Mouse (Mus musculus) heart, postnatal 10 days (tissue): ENCODE measurements around the gene Barhl1. TPM values are rescaled to one million over a fixed set of nuclear protein-coding genes. Genes with fewer than 3 reads are reported as not detected.

Experiments
- DNase-seq, 2 experiments: peaks; one replicate each; pipeline ENCODE4 v3.0.0; 2021
- intact Hi-C: fragments of 180-260 bp; cut with DNase I; formaldehyde crosslinking; loops from one replicate; pipeline ENCODE4 v1.15.1; 2025
- total RNA-seq, 2 experiments: library from RNA; stranded (reverse); gene quantifications; 2 replicates each; pipeline ENCODE4 v1.2.3; 2021

Gene Barhl1
- total RNA-seq, 2 experiments from 2014 or later = not detected

GRCm38 (mm10) chr2:28912039-28912700, 4.3 kb downstream of the Barhl1 start:
- peak in 1 of 2 experiments; percentile 7 for DNase-seq
- intact Hi-C loops = no loop called here

GRCm38 (mm10) chr2:28911331-28912038, 5.0 kb downstream of the Barhl1 start:
- intact Hi-C loops = no loop called here
- peak in 1 of 2 experiments; percentile 9 for DNase-seq

GRCm38 (mm10) chr2:28910877-28911276, 5.6 kb downstream of the Barhl1 start:
- no peak for DNase-seq
- intact Hi-C loops = no loop called here

DNA sequence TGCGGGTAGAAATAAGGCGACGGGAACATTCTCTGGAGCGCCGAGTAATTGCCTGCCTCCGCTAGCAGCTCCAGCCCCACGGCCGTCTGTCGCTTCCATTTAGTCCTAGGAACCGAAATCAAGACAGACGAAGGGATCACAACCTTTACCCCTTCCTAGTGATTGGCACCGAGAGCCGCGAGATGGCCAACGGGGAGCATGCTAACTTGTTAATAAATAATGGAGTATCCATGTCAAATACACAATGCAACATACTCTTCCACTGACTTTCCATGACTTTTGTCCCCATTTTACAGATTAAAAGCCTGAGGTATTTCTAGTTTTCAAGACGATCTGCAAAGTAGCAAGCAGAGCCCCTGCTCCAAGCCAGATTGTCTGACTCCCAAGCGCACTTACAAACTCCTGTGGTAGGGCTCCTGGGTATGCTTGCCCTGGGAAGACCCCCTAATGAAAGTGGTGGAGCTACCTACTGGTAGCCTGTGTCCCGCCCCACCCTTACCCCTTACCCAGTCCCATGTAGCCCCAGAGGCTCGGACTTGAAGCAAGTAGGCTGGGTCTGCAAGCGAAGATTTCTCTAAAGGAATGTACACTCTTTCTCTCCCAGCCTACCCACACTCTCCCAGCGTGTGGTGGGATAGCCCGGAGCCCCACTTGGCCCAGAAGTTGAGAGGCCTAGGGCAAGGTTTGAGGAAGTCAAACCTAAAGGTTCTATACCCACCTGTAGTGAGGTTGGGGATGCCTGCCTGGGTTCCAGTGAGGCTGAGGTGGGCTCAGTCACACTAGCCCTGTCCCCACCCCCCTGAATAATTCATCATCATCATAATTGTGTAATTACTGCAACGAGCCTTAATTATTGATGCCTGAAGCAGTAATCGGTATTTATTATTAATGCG, 6.4 kb downstream of the Barhl1 start:
- intact Hi-C loops = no loop called here
- no peak for DNase-seq

DNA sequence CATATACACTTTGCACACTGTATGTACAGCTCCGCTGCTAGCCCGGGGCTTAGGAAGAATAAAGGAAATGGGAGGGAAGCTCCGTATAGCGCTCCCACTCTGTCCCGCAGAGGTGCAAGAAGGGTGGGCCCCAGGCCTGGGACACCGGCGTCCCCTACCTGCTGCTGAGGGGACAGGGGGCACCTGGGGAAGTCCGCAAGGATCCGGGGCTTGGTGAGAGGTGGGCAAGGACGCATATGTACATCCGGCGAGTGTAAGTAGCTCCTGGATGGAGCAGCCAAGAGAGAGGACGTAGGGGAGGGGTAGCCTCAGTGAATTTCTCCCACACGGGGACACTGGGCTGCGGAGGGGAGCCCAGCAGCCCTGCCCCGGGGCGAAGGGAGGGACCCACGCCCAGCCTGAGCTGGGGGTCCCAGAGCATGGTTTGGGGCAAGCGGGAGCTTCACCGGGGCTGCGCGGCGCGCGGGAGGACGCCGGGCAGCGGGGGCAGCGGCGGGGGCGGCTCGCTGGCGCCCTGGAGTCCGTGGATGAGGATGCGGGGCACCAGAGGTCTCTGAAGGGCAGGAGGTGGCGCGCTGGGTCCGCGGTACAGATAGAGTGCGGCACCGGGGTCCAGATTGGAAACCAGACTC, 7.2 kb downstream of the Barhl1 start:
- intact Hi-C loops = no loop called here
- no peak for DNase-seq

- DNase-seq = peak in 1 of 2 experiments; percentile 29
- intact Hi-C loops = no loop called here
Measured at GRCm38 (mm10) chr2:28908389-28909153, 7.9 kb downstream of the Barhl1 start.

DNA sequence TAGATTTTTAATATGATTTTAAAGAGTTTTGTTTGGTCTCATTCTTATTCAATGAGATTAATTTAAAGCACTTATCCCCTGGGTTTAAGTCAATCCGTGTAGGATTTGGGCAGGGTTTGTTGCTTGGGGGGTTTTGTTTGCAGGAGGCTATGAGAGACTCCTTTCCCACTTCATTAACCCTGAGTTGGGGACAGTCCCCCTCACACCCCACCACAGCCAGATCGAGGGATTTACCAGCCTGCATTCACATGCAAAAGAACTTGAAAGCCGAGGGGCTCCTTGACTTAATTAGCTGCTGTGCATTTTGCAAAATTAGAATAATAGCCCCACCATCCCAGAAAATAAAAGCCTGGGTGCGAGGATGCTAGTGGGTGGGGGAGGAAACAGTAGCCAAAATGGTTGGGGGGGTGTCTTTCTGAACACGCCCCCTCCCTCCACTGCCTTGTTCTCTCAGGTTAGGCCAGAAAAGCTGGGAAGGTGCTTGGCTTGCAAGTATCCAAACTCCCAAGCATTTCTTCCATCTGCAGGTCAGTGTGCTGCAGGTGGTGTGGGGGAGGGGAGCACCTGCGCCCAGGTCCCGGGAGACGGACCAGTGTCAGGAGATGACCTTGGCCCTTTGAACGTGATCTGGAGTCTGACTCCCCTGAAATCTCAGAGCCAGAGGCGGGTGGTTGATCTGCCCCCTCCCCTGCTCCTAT, 8.6 kb downstream of the Barhl1 start:
- intact Hi-C loops = no loop called here
- DNase-seq = no peak

- intact Hi-C loops = no loop called here
- no peak for DNase-seq
Measured at GRCm38 (mm10) chr2:28905561-28905960, 10.9 kb downstream of the Barhl1 start.

- intact Hi-C loops = no loop called here
- no peak for DNase-seq
Measured at GRCm38 (mm10) chr2:28904786-28905185, 11.7 kb downstream of the Barhl1 start.

DNA sequence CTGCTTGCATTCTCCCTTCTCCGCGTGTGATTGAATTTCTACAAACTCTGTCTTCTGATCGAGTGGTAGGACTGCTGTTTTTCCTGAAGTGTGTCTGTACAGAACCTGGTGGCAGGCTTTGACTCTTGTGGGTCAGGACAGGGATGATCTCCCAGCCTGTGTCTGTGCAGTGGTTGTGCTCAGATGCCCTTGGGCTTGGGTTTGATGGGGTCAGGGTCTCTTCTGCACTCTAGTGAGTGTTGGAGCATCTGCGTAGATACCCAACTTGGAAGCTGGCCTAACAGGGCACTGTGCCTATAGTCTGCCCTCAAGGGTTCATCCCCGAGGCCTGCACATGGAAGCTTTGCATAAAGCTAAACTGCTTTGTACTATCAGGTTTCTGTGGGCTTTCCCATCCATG, 12.6 kb downstream of the Barhl1 start:
- no peak for DNase-seq
- intact Hi-C loops = no loop called here

GRCm38 (mm10) chr2:28902291-28902690, 14.2 kb downstream of the Barhl1 start:
- no peak for DNase-seq
- intact Hi-C loops = no loop called here

DNA sequence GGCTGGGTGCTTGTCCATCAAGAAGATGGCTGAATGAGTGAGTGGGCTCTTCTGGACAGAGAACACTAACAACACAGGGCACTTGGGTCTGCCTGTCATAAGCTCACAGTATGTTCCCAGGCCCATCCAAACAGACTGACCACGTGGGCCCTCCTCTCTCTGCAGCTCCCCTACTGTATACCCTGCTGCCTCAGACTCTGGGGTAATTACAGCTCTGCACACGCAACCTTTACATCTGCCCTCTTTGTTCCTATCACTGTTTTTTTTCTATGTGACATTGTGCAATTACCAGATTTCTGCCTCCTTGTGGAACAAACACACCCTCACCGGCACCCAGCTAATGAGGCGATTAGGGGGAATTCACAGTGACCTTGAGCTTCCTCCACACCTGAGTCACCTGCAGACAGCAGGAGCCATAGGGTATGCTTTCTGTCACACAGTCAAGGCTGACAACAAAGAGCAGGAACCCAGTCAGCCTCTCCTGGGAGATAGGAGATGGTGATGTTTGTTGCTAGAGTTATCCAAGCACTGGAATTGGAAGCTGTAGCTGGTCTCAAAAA, 19.0 kb downstream of the Barhl1 start:
- intact Hi-C loops = no loop called here
- DNase-seq = no peak

GRCm38 (mm10) chr2:28895876-28896275, 20.6 kb downstream of the Barhl1 start:
- DNase-seq = no peak
- intact Hi-C loops = no loop called here

GRCm38 (mm10) chr2:28893526-28893925, 22.9 kb downstream of the Barhl1 start:
- intact Hi-C loops = no loop called here
- DNase-seq = no peak

DNA sequence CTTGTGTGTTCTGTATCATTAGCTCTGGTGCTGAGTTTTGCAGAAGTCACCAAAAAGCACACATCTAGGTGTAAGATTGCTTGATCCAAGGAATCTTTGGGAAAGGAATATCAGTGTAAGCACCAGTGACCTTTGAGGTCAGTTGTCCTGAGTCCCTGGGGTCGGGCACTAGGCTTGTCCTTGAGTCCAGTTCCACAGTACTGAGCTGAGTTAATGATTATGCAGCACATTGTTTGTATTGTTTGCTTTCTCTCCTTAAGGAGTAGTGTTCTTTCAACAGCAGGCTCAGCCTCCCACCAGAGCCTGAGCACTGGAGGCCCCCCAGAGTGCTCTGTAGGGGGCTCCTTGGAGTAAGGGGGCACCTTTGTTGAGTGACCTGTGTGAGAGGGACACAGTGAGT, 23.7 kb downstream of the Barhl1 start:
- intact Hi-C loops = no loop called here
- no peak for DNase-seq

DNA sequence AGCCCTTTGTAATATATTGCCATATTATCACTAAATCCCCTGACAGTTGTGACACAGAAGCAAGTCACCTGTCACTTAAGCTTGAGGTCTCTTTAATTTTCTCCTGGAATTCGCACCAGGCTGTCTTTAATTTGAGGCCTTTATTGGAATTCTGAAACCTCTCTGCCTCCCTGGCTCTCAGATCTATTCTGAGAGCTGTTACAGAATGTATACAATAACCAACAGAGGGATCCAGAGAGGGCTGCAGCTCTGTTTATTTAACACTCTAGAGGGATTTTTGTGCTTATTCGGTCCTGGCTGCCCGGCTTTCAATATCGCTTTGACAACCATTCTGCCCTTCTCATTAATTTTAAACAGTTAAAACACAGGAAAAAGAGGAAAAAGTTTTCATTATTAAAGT, 31.6 kb downstream of the Barhl1 start:
- no peak for DNase-seq
- intact Hi-C loops = no loop called here

GRCm38 (mm10) chr2:28882826-28883485, 33.5 kb downstream of the Barhl1 start:
- intact Hi-C loops = no loop called here
- no peak for DNase-seq

- intact Hi-C loops = no loop called here
Measured at GRCm38 (mm10) chr2:28882047-28882446, 34.4 kb downstream of the Barhl1 start.

GRCm38 (mm10) chr2:28881275-28881674, 35.2 kb downstream of the Barhl1 start:
- intact Hi-C loops = no loop called here
- peak; percentile 10 to 12 for DNase-seq

More at GRCm38 (mm10) chr2:28882047-28882446, 34.4 kb downstream of the Barhl1 start:
- DNase-seq = no peak
